Mouse (Mus musculus) liver, adult (tissue): Measurements from ENCODE around the gene Ccser2.

Experiments
- GATA4 ChIP-seq: IDR thresholded peaks from 2 replicates; pipeline ENCODE4 v1.6.1; 2014; ENCODE audit warnings: mild to moderate bottlenecking, low read length; ENCODE audit not compliant: insufficient replicate concordance

Gene Ccser2

DNA sequence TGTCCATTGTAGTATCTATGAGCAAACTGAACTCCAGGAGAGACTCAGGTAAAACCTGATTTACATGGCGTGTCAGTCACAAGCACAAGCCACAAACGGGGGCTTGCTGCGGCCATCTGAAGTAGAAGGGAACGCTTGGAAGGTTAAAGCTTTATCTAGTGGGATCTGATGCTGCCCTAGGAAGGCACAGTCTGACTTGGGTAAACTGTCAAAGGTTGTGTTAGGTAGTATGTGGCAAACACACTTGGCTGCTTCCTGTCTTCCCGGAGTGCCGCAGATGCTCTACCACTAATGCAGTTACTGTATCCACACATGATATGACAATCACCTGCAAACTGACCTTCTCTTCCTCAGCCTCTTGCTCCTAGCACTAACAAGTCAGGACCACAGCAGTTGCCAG, 10.9 kb downstream of the Ccser2 start:
- no peak for TF ChIP-seq GATA4

DNA sequence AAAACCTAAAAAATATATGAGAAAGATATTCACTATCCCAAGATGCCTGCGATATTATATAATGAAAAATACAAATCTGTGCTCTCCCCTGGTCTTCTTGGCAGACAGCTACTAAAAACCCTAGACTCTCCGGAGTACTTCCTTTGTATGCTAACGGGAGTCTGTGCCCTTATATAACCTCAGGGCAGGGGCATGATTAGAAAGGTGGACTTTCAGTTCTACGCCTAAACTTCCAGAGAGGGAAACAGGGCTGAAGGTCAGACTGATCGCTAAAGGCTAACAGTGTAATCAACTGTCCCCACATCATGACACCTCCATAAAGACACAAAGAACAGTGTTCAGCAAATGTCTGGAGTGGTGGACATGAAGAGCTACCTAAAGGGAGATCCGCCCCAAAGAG, 11.3 kb downstream of the Ccser2 start:
- TF ChIP-seq GATA4 = no peak; the same call in 1 of the 2 replicates

DNA sequence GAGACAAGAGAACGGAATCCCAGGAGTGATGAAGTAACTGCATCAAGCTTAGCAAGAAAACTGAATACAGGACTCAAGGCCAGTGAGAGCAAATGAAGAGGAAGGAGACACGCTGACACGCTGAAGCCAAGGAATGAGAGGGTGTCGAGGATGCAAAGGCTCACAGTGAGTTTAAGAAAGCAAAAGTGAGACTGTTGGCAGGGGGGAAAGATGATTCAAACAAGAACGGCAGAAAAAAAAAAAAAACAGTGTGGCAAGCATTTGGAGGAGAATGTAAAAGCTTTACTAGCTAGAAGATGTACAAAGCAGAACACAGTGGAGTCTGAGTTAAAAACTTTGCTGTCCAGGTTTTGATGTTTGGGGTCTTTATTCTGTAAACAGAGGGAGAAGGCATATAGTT, 11.9 kb downstream of the Ccser2 start:
- no peak for TF ChIP-seq GATA4

DNA sequence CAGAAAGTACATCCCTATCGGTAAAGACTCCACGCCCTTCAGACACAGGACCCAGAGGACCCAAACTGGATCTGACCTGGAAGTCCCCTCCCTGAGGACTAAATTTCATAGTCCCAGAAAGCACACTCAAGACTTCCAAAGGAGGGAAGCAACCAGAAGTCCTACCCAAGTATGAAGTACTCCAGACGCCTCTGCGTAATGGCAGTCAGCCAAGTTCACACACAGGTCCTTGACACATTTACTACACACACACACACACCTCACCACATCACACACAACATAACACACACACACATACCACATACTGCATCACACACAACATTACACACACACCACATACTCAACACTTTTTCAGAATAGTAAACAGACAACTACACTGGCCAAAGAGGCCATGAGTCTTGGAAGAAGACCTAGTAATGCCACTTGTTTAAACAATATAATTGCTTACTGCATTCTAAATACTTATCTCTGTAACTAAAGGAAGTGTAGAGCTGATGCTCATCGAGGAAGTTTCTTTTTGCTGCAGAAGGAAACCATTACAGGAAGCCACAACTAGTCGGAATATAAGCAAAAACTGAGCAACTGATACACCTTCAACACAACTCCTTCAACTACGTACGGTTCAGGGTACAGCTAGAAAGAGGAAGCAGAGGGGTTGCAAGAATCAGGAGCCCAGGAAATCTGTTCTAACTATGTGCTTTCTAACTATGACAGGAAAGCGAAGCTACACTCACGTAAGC, 15.7 kb downstream of the Ccser2 start:
- TF ChIP-seq GATA4 = no peak

DNA sequence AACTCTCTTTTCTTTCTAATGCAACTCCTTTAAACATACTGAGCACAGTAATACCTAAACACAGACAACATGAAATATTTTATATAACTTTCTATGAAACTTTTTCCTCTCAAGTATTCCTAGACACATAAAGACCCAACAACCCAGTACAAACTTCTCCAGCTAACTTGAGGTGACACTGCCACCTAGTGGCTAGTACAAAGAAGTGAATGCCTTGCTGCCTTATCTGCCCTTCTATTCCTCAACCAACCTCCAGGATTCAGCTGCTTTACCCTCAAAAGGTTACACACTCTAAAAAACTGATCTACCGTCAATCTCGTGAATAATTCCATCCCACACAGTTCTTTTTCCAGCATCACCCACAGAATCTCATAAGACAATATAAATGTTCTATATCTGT, 16.4 kb downstream of the Ccser2 start:
- no peak for TF ChIP-seq GATA4

DNA sequence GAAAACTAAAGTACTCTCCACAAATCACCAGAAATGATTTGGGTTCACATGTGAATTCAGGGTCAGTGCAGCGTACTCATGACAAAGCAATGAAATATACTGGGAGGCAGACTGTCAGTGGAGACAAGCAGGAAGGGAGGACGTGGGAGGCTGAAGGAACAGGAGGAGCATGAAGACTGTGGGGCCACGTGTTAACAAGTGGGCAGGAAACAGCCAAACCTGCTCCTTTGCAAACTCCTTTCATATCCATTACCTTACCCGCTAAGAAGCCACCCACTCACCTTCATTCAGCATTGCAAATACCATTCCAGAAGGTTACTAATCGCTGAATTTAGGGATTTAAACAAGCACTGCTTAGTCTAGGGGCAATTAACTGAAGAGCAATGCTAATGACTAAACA, 25.9 kb downstream of the Ccser2 start:
- TF ChIP-seq GATA4 = no peak

DNA sequence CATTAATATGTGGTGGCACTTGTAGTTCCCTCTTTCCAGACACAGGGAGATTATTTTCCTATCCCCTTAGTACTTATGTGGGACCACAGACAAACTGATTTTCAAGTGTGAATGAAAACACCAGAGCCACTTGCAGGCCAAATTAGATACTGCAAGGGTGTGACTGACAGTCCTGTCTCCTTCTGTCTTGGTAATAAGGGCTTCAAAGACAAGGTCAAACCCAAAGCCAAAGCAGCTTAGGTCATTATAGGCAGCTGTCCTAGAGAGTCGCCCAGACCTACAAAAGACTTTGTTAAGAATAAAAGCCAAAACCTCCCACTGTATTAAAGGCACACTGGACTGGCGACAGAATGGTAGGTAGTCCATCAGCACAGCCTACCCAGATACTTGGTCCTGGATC, 30.6 kb downstream of the Ccser2 start:
- TF ChIP-seq GATA4 = no peak

DNA sequence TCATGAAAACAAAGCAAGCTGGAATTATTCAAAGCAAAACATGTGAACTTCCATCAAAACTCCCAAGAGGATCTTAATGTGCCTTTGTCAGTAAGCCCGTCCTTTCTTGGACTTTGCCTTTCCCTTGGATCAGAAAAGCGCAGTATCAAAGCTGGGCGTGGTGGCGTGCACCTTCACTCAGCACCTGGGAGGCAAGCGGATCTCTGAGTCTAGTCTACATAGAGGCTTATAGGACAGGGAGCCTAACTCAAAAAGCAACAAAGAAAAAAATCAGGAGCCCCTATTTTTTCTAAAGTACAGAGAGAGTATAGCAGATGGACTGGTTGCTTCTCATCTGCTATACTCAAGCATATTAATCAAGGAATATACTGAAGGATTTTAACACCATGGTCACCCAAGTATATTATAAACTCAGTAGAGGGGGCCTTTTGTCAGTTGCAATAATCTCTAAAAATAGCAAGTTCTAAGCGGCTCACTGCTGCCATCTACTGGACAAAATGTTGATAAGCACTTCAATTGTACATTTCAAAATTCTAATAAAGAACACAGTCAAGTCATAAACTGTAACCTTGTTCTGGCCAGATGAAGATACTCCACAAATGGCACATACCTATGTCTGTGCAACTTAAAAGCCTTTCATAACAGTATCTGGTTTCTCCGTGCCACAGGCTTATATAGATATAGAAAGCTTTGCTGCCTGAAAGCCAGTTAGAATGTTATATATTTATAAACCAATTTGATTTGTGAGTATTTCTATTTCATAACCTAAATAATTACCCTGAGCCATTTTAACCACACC, 31.3 kb downstream of the Ccser2 start:
- no peak for TF ChIP-seq GATA4

DNA sequence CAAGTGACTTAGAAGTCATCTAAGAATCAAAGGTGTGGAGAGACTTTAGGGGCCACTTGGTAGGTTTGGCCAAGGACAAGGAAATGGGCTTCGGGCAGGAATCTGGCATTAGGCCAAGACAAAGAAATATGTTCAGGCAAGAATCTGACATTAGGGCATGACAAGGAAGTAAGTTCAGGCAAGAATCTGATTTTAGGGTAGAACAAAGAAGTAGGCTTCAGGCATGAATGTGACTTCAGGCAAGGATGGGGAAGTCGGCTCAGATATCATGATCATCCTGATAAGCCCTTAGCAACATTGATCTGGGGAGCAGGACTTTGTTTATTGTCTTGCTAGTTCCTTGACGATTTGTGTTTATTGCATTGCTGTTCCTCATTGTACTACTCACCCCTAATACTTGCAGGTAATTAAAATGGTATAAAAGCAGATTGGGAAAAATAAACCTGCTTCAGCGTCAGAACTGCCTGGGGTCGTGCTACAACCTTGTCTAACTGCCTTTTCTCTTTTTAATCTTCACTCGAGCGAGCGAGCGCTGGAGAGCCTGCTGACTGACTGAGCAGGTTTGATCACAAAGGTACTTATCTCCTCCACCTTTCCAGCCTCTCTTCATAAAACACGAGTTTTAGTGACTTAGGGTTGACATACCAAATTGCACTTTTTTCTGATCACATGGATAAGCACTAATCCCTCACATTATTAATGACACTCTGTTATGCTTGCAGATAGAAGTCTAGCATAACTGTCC, 35.8 kb downstream of the Ccser2 start:
- no peak for TF ChIP-seq GATA4

DNA sequence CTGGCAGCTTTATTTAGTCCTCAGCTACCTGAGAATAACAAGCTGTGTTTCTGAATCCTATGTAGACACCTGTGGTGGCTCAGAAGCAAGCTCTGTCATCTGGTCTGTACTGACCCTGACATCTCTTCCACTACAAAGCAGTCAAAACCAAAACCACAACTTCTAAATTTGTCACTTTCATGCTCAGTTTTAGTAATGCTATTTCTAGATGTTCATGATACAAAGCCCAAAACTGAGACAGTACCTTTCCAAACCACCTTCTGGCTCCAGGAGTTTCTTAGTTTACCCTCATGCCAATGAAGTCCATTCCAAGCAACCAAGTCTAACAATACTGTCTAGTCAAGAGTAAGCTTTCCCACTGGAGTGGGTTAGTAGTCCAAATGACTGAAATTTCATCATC, 36.5 kb downstream of the Ccser2 start:
- TF ChIP-seq GATA4 = no peak

DNA sequence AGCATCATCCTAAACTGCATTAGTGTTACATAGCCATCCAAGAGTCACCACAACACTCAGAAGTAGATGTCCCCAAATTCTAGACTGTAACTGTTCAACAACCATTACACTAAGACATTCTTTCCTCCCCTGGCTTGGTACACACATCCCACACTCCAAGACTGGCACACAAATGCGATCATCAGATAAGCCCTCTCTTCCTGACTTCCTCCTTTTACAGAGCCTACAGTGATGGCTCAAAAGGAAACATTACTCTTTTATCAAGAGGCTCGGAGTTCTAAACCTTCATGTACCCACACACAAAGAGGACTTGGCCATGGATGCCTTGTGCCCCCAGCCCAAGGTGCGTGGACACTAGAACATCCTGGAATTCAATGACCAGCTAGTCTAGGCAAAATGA, 45.2 kb downstream of the Ccser2 start:
- no peak for TF ChIP-seq GATA4

DNA sequence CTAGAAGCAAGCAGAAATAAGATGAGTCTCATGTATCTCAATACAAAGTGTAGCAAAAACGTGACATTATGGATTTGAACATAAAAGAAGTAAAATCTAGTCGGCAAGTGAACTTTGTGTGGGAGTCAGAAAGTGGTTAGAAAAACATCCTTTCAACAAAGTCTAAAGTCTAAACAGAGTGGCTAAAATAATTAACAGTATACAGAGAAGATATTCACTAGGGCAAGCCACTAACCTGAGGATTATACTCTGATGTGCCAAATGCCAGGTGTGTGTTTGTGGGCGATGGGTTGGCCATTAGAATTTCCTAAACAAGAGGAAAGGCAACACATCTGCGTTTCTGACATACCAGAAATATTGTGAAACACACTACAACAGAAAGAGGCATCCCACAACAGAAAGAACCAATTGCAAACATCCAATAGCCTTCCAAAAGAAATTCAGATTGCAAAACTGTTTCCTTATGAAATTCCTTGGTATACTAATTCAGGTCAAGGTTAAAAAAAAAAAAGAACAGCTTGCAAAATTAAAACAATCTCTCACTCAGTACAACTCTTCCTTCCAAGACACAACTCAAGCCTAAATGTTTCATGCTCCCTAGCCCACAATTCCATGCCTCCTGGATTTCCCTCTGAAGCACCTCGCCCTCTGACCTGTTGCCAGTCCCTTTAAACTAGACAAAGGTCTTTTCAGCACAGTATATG, 47.1 kb downstream of the Ccser2 start:
- TF ChIP-seq GATA4 = no peak

DNA sequence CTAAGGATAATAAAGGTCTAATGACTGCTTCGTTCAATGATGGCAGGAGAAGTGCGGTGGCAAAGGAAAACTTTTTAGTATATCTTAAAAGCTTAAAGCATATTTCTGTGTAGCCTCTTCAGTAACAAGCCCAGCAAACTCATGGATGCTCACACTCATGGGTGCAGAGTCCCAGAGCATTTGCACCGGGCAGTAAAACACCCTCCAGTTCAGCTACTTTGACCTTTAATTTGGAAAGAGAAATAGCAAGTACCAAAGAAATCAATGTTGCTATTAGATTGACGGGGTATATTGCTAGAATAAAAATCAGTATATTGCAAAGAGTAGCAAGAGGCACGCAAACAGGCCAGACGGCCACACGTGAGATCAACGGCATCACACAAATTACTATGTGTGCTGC, 48.7 kb downstream of the Ccser2 start:
- TF ChIP-seq GATA4 = no peak

DNA sequence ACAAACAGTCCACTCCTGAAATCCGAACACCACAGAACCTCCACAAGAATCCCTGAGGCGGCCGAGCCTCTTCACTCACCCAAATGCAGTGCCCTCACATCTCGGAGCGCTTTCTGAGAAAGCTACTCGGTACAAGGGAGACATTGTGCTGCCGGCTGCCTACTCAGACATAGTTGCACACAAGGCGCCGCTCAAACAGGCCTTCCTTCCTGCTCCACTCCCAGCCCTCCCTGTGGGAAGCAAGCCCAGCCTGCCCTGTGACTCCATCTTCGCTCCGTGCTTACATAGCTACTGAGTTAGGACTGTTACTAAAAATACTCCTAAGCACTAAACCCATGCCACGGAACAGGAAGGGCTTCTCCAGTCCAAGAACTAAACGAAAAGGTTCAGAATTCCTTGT, 49.4 kb downstream of the Ccser2 start:
- TF ChIP-seq GATA4 = no peak

DNA sequence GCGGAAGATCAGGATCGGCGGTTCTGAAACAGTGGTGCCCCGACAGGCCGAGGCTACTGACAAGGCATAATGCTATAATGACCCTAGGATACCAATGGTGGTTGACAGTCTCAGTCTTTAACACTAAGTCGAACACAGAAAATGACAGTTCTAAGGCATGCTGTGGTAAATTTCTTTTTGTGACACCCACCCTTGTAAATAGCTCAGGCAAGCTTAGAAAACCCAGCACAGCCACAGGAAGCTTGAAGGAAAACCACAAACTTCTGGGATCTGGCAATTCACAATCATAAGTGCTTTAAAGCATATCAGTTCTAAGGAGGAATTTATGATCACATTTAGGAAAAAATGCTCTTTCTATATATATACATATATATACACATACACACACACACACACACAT, 53.4 kb downstream of the Ccser2 start:
- TF ChIP-seq GATA4 = no peak
